Mouse (Mus musculus) G1E (cell line): Measurements from ENCODE around the gene Cacng8. TPM values are rescaled to one million over a fixed set of nuclear protein-coding genes. Genes with fewer than 3 reads are reported as not detected.

Experiments used
- ATAC-seq: 2 replicates; pipeline ENCODE4 v1.8.0; 2016; ENCODE audit warnings: mild to moderate bottlenecking; ENCODE audit not compliant: insufficient number of reproducible peaks, poor library complexity, low FRiP score, severe bottlenecking; ENCODE audit errors: extremely low read depth
- DNase-seq: peaks from one replicate; pipeline ENCODE4 v3.0.0; 2012; ENCODE audit warnings: low spot score
- H3K27me3 ChIP-seq: 2 replicates; pipeline ENCODE4 v1.6.1; 2012; ENCODE audit warnings: mild to moderate bottlenecking, low read length, inconsistent platforms; ENCODE audit not compliant: insufficient read depth
- H3K36me3 ChIP-seq: replicated peaks from 2 replicates; pipeline ENCODE3; 2012; ENCODE audit warnings: mild to moderate bottlenecking, inconsistent platforms
- H3K4me1 ChIP-seq: 2 replicates; pipeline ENCODE4 v1.6.1; 2012; ENCODE audit warnings: low read depth, low read length, inconsistent platforms, mixed read lengths; ENCODE audit not compliant: insufficient read depth
- H3K4me3 ChIP-seq: 2 replicates; pipeline ENCODE4 v1.5.1; 2012; ENCODE audit warnings: low read depth, mild to moderate bottlenecking, inconsistent platforms, low read length, moderate library complexity, mixed read lengths
- H3K9me3 ChIP-seq: replicated peaks from 2 replicates; pipeline ENCODE4 v1.6.1; 2012; ENCODE audit warnings: inconsistent platforms
- CTCF ChIP-seq: IDR thresholded peaks from 2 replicates; pipeline ENCODE4 v1.5.1; 2012; ENCODE audit warnings: low read depth, low read length, inconsistent platforms, mixed read lengths
- GATA1 ChIP-seq: IDR thresholded peaks from 2 replicates; pipeline ENCODE4 v1.6.1; 2012; ENCODE audit warnings: borderline replicate concordance, low read length, inconsistent platforms, mixed read lengths
- GATA2 ChIP-seq: IDR thresholded peaks from 2 replicates; pipeline ENCODE4 v1.6.1; 2012; ENCODE audit warnings: low read depth, low read length, inconsistent platforms, borderline replicate concordance
- POLR2AphosphoS5 ChIP-seq: IDR thresholded peaks from 2 replicates; pipeline ENCODE4 v1.6.1; 2012; ENCODE audit warnings: low read depth, low read length, inconsistent platforms; ENCODE audit not compliant: insufficient replicate concordance
- TAL1 ChIP-seq: conservative IDR thresholded peaks from 2 replicates; pipeline ENCODE4 v1.6.1; 2012; ENCODE audit warnings: low read depth, low read length, inconsistent platforms, mixed read lengths
- polyA plus RNA-seq: library from polyadenylated mRNA; stranded (reverse); fragments of >175 nt; gene quantifications from 2 replicates; pipeline ENCODE4 v1.2.3, GENCODE M21; 2012
- total RNA-seq, 2 experiments: library from RNA; stranded (forward) in 1 of 2; stranded (reverse) in 1 of 2; fragments of 200-1000 nt in 1 of 2; fragments of >200 nt in 1 of 2; fragmentation: Nextera tagmentation in 1 of 2; gene quantifications; 2 replicates each; pipeline ENCODE4 v1.2.3; 2014 to 2017

Cacng8 gene
- total and polyA plus RNA-seq, 3 experiments, result not detected

DNA sequence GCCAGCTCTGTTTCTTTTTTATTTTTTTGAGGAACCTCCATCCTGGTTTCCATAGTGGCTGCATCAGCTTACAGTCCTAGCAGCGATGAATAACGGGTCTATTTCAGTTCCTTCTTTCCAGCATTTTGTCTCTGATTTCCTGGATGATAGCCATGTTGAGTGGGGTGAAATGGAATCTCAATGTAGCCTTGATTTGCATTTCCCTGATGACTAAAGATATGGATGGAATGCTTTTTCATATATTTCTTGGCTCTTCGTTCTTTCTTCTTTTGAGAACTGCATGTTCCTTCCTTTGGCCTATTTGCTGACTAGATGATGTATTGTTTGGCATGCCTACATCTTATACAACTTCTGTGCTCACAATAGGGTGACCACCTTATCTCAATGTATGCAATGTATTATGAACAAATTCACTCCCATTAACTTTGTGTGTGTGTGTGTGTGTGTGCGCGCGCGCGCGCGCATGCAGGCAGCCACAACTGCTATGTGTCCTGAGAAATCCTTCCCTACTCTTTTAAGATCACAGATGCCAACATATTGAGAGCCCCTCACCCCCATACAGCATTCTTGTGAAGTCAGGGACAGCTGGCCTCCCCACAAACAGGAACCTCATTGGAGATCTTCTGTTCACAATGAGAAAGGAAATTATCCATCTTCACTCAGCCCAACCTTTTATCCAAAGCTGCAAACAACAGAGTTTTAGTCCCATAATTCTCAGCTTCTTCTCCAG, 66.8 kb downstream of the Cacng8 start:
- DNase-seq (no peak), ATAC-seq (no peak)
- TF ChIP-seq CTCF (no peak), POLR2AphosphoS5 (no peak), GATA2 (no peak), GATA1 (no peak), TAL1 (no peak)

DNA sequence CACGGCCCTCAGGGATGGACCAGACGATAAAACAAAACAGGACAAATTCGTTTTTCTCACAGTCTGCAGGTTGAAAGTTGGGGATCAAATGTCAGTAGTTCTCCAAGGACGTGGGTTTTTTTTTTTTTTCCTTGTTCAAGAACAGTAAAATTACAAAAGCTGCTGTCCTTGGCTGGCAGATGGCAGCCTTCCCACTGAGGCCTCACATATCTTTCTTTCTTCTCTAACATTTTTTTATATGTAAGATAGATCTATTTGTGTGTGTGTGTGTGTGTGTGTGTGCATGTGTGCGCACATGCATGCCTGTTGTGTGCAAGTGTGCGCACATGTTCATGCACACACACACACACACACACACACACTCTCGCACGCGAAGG, 67.3 kb downstream of the Cacng8 start:
- DNase-seq, result no peak
- Histone ChIP-seq H3K9me3 (no peaks in the 10 kb centered on the region), H3K27me3 (no peaks in the 10 kb centered on the region), H3K4me1 (no peaks in the 10 kb centered on the region), H3K36me3 (no peaks in the 10 kb centered on the region), H3K4me3 (no peak overlapping the region)
- ATAC-seq, result no peak
- no peak for TF ChIP-seq CTCF
- TF ChIP-seq POLR2AphosphoS5, result no peak
- TF ChIP-seq TAL1, result no peak
- no peak for TF ChIP-seq GATA2
- TF ChIP-seq GATA1, result no peak

More for the DNA sequence above, 66.8 kb downstream of the Cacng8 start:
- no peaks in the 10 kb centered on the region for H3K4me1 ChIP-seq
- H3K9me3 ChIP-seq, result no peaks in the 10 kb centered on the region
- no peaks in the 10 kb centered on the region for H3K36me3 ChIP-seq
- no peak overlapping the region for H3K4me3 ChIP-seq
- H3K27me3 ChIP-seq, result no peaks in the 10 kb centered on the region

DNA sequence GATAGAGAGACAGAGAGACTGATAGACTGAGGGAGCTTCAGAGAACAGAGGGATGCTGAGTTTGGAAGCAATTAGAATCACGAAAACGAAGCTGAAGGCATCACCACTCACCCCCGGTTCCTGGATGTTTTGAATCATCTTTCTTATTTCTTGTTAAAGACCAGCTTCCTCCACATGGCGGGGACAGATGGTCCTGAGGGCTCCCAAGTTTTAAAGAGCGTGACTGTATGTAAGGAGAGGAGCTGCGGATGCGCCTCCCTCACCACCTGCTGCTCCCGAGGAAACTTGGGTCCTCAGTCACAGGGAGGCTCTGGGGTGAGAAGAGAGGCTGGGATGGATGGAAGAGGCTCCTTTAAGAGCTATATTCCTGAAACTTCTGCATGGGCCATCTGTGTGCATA, 69.8 kb downstream of the Cacng8 start:
- DNase-seq (no peak), ATAC-seq (no peak)
- Histone ChIP-seq H3K9me3 (no peaks in the 10 kb centered on the region), H3K36me3 (no peaks in the 10 kb centered on the region), H3K4me1 (no peaks in the 10 kb centered on the region), H3K27me3 (no peaks in the 10 kb centered on the region; the same call in 1 of the 2 replicates), H3K4me3 (no peak overlapping the region)
- no peak for TF ChIP-seq POLR2AphosphoS5
- TF ChIP-seq TAL1, result no peak
- TF ChIP-seq GATA1, result no peak
- no peak for TF ChIP-seq GATA2
- no peak for TF ChIP-seq CTCF

DNA sequence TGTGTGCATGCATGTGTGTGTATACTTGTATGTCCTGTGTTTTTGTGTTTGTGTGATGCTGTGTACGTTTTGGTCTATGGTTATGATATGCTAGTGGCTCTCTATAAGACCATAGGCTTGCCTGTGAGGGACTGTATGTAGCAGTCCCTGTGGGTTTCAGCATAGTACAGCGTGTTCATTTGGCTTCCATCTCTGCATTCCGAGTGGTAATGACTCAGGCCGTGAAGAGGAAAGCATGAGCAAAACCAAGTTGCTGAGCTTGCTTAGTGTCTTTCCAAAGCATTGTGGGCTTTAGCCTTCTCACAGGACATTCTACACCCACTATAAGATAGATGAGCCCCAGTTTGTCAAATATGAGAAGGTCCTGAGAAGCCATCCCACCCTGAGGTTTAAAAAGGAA, 72.8 kb downstream of the Cacng8 start:
- no peaks in the 10 kb centered on the region for H3K9me3 ChIP-seq
- no peak for ATAC-seq
- TF ChIP-seq POLR2AphosphoS5, result no peak
- TF ChIP-seq GATA2, result no peak
- no peak for TF ChIP-seq CTCF
- no peak for TF ChIP-seq GATA1
- TF ChIP-seq TAL1, result no peak

More for the DNA sequence above, 72.8 kb downstream of the Cacng8 start:
- Histone ChIP-seq H3K4me1 (no peaks in the 10 kb centered on the region), H3K36me3 (no peaks in the 10 kb centered on the region), H3K27me3 (no peaks in the 10 kb centered on the region; the same call in 1 of the 2 replicates), H3K4me3 (no peak overlapping the region)
- DNase-seq, result no peak

Other genes with a start within 250 kb of the Cacng8 start
- not detected in 2 replicates for gene AU018091, start 221.5 kb upstream of the Cacng8 start, total RNA-seq (2014; fragmentation: Nextera tagmentation)
- gene AU018091, start 221.5 kb upstream of the Cacng8 start, total RNA-seq (2017), result 0.05 TPM in 1 of 2 replicates, not detected in the other
- not detected in 2 replicates for gene AU018091, start 221.5 kb upstream of the Cacng8 start, polyA plus RNA-seq
- not detected in 2 replicates for gene Nlrp12, start 140.9 kb upstream of the Cacng8 start, total RNA-seq (2014; fragmentation: Nextera tagmentation)
- 0.05 and 0.06 TPM in 2 replicates for gene Nlrp12, start 140.9 kb upstream of the Cacng8 start, total RNA-seq (2017)
- gene Nlrp12, start 140.9 kb upstream of the Cacng8 start, polyA plus RNA-seq, result not detected in 2 replicates
- not detected in 2 replicates for gene Myadm, start 101.6 kb upstream of the Cacng8 start, total RNA-seq (2014; fragmentation: Nextera tagmentation)
- gene Myadm, start 101.6 kb upstream of the Cacng8 start, total RNA-seq (2017), result 0.05 and 0.06 TPM in 2 replicates
- gene Myadm, start 101.6 kb upstream of the Cacng8 start, polyA plus RNA-seq, result 0.03 TPM in 1 of 2 replicates, not detected in the other
- gene Prkcg, start 101.5 kb upstream of the Cacng8 start, total RNA-seq (2014; fragmentation: Nextera tagmentation), result not detected in 2 replicates
- gene Prkcg, start 101.5 kb upstream of the Cacng8 start, total RNA-seq (2017), result 0.33 TPM in 1 of 2 replicates, not detected in the other
- not detected in 2 replicates for gene Prkcg, start 101.5 kb upstream of the Cacng8 start, polyA plus RNA-seq
- gene Cacng7, start 57.7 kb upstream of the Cacng8 start, total RNA-seq (2014; fragmentation: Nextera tagmentation), result not detected in 2 replicates
- gene Cacng7, start 57.7 kb upstream of the Cacng8 start, total RNA-seq (2017), result 0.22 TPM in 1 of 2 replicates, not detected in the other
- gene Cacng7, start 57.7 kb upstream of the Cacng8 start, polyA plus RNA-seq, result not detected in 2 replicates
- not detected in 2 replicates for gene Cacng6, start 33.5 kb downstream of the Cacng8 start, total RNA-seq (2014; fragmentation: Nextera tagmentation)
- gene Cacng6, start 33.5 kb downstream of the Cacng8 start, total RNA-seq (2017), result 0.11 TPM in 1 of 2 replicates, not detected in the other
- gene Cacng6, start 33.5 kb downstream of the Cacng8 start, polyA plus RNA-seq, result not detected in 2 replicates
- gene Tarm1, start 111.9 kb downstream of the Cacng8 start, total RNA-seq (2014; fragmentation: Nextera tagmentation), result not detected in 2 replicates
- 1.3 TPM in 2 replicates for gene Tarm1, start 111.9 kb downstream of the Cacng8 start, total RNA-seq (2017)
- gene Tarm1, start 111.9 kb downstream of the Cacng8 start, polyA plus RNA-seq, result not detected in 2 replicates
- gene Oscar, start 225.5 kb downstream of the Cacng8 start, total RNA-seq (2014; fragmentation: Nextera tagmentation), result not detected in 2 replicates
- 0.05 and 0.06 TPM in 2 replicates for gene Oscar, start 225.5 kb downstream of the Cacng8 start, total RNA-seq (2017)
- gene Oscar, start 225.5 kb downstream of the Cacng8 start, polyA plus RNA-seq, result not detected in 2 replicates
- 179 and 192 TPM in 2 replicates for gene Ndufa3, start 226.7 kb downstream of the Cacng8 start, total RNA-seq (2014; fragmentation: Nextera tagmentation)
- 234 and 290 TPM in 2 replicates for gene Ndufa3, start 226.7 kb downstream of the Cacng8 start, total RNA-seq (2017)
- gene Ndufa3, start 226.7 kb downstream of the Cacng8 start, polyA plus RNA-seq, result 18.5 and 18.9 TPM in 2 replicates
- 22.2 and 38.2 TPM in 2 replicates for gene Tfpt, start 239.2 kb downstream of the Cacng8 start, total RNA-seq (2014; fragmentation: Nextera tagmentation)
- 29.1 and 40.2 TPM in 2 replicates for gene Tfpt, start 239.2 kb downstream of the Cacng8 start, total RNA-seq (2017)
- 44.0 and 44.2 TPM in 2 replicates for gene Tfpt, start 239.2 kb downstream of the Cacng8 start, polyA plus RNA-seq
- gene Prpf31, start 239.3 kb downstream of the Cacng8 start, total RNA-seq (2014; fragmentation: Nextera tagmentation), result 34.4 and 43.3 TPM in 2 replicates
- gene Prpf31, start 239.3 kb downstream of the Cacng8 start, total RNA-seq (2017), result 97.9 and 104 TPM in 2 replicates
- gene Prpf31, start 239.3 kb downstream of the Cacng8 start, polyA plus RNA-seq, result 52.6 and 59.2 TPM in 2 replicates